Mouse (Mus musculus): ENCODE measurements at regions not wholly inside any gene's neighbourhood (a gene's known extent, or its start where the extent isn't known, plus 50 kb on each side); places are given as distances from the start of the nearest gene placed in this dataset.

DNA sequence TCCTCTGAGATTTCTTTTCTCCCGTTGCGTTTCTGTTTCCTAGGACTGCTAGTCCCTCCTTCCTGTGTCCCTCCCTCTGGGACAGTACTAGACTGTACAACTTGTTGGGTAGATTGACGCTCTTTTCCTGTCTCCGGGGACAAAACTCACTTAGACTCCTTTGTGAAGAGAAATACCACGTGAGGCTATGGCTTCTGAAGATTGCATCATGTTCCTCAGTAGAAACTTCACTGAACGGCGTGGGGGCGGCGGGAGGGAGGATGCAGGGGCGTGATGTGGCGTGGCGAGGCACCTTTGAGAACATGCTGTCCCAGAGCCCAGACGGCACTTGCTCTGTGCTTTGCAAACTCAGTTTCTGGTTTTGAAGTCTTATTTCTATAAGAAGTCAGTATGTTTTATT is 78.5 kb downstream of the Spata18 start:
- H3K4me3 ChIP-seq (ENCODE audit: insufficient read depth, low read depth, low read length): no peak overlapping the region
- no peak overlapping the region for H3K27ac ChIP-seq (ENCODE audit: insufficient read depth, low read depth, low read length)
- peaks cover 2% of the 10 kb centered on the region; the same call in 1 of the 2 replicates for H3K4me1 ChIP-seq (ENCODE audit: control insufficient read depth, insufficient read depth, low read length)
- TF ChIP-seq POLR2A (IDR thresholded peaks at IDR 0.05; ENCODE audit: insufficient read depth, low read depth, low read length) (no peak), CTCF (IDR thresholded peaks at IDR 0.05; ENCODE audit: insufficient read depth, low read depth, low read length) (no peak)
- 69% methylated on average over 13 of the region's 13 CpGs for WGBS

DNA sequence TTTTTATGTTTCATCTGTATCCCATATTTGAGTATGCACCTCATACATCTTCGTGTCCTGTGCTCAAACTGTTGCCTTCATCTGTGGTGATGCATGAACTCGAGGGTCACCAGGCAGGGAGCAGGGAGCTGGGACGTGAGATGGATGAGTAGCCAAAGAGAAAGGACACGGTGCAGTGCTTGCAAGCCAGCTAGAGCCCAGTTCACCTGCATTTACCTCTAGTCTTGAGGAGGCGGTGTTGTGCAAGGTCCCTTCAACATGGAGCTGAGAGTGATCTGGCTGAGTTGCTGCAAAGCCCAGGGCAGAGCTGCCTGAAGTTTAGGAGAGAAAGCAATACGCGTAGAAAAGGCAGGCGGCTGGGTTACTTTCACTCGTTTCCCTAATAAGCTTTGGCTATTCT is 80.2 kb downstream of the Spata18 start:
- H3K4me1 ChIP-seq (ENCODE audit: control insufficient read depth, insufficient read depth, low read length): peaks cover 2% of the 10 kb centered on the region; the same call in 1 of the 2 replicates
- no peak overlapping the region for H3K4me3 ChIP-seq (ENCODE audit: insufficient read depth, low read depth, low read length)
- 72% methylated on average over 9 of the region's 9 CpGs for WGBS
- no peak for TF ChIP-seq POLR2A (IDR thresholded peaks at IDR 0.05; ENCODE audit: insufficient read depth, low read depth, low read length)
- no peak for TF ChIP-seq CTCF (IDR thresholded peaks at IDR 0.05; ENCODE audit: insufficient read depth, low read depth, low read length)
- no peak overlapping the region for H3K27ac ChIP-seq (ENCODE audit: insufficient read depth, low read depth, low read length)

DNA sequence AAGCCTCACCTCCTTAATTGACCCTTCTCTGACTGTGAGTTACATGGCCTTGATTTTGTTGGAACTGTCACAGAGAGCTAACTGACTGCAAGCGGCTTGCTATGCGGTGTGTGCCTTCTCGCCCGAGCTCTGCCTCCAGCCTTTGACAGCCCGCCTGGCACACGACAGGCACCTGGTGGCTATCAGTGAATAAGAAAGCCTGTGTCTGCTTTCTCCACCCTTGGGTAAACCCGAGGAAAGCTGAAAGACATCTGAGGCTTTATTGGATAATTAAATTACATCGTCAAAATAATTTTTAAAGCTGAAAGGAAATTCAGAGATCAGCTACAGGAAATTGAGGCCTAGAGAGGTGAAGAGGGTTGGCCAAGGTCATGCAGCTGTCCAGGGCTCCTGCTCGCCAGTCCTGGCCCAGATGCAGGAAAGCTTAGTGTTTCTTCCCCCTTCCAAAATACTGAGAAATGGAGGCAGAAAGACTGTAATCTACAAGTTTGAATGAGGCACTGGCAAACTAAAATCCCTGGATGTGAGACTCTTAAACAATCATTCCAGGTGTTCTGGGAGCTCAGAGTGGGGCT is 80.9 kb downstream of the Spata18 start:
- 60% methylated on average over 9 of the region's 9 CpGs for WGBS
- no peak for TF ChIP-seq POLR2A (IDR thresholded peaks at IDR 0.05; ENCODE audit: insufficient read depth, low read depth, low read length)
- no peak for TF ChIP-seq CTCF (IDR thresholded peaks at IDR 0.05; ENCODE audit: insufficient read depth, low read depth, low read length)
- H3K27ac ChIP-seq (ENCODE audit: insufficient read depth, low read depth, low read length): no peak overlapping the region
- no peak overlapping the region for H3K4me3 ChIP-seq (ENCODE audit: insufficient read depth, low read depth, low read length)
- H3K4me1 ChIP-seq (ENCODE audit: control insufficient read depth, insufficient read depth, low read length): peaks cover 2% of the 10 kb centered on the region; the same call in 1 of the 2 replicates

DNA sequence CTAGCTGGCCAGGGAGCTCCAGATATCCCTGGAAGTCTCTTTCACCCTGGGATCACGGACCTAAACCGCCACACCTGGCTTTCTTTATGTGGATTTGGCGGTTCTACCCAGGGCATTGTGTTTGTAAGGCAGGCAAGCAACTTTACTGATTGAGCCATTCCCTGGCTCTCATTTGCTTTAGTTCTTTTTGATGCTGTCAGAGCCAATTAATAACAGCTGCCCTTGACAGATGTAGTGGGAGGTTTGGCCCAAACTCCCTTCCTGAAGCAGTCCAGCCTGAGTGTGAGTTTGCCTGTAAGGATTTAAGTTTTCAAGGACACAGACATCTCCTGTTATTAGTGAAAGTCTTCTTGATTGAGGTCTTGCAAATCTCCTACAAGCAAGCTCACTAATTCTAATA is 89.6 kb downstream of the Spata18 start:
- Histone ChIP-seq H3K4me3 (ENCODE audit: insufficient read depth, low read depth, low read length) (no peak overlapping the region), H3K4me1 (ENCODE audit: control insufficient read depth, insufficient read depth, low read length) (no peaks in the 10 kb centered on the region), H3K27ac (ENCODE audit: insufficient read depth, low read depth, low read length) (no peak overlapping the region)
- 82% methylated on average over 3 of the region's 3 CpGs for WGBS
- TF ChIP-seq POLR2A (IDR thresholded peaks at IDR 0.05; ENCODE audit: insufficient read depth, low read depth, low read length) (no peak), CTCF (IDR thresholded peaks at IDR 0.05; ENCODE audit: insufficient read depth, low read depth, low read length) (no peak)

DNA sequence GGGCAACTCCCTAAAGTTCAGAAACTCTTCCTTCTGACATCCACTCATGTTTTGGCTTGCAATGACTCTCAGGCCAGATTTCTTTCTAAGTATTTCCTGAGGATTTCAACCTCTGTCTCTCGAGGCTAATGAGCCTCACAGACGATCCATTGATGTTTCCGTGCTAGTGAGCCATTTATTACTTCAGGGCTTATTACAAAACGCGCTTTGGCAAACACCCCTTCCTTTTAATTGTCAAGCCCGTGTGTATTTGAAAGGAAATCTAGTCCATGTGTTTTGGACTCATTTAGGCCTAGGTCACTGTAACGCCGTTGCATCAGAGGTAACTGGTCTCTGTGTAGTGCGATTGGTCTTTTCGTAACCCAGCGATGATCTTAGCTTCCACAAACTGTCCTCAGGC is 90.3 kb downstream of the Spata18 start:
- TF ChIP-seq CTCF (IDR thresholded peaks at IDR 0.05; ENCODE audit: insufficient read depth, low read depth, low read length) (no peak), POLR2A (IDR thresholded peaks at IDR 0.05; ENCODE audit: insufficient read depth, low read depth, low read length) (no peak)
- Histone ChIP-seq H3K4me3 (ENCODE audit: insufficient read depth, low read depth, low read length) (no peak overlapping the region), H3K4me1 (ENCODE audit: control insufficient read depth, insufficient read depth, low read length) (no peaks in the 10 kb centered on the region), H3K27ac (ENCODE audit: insufficient read depth, low read depth, low read length) (no peak overlapping the region)
- WGBS: 72% methylated on average over 11 of the region's 11 CpGs

DNA sequence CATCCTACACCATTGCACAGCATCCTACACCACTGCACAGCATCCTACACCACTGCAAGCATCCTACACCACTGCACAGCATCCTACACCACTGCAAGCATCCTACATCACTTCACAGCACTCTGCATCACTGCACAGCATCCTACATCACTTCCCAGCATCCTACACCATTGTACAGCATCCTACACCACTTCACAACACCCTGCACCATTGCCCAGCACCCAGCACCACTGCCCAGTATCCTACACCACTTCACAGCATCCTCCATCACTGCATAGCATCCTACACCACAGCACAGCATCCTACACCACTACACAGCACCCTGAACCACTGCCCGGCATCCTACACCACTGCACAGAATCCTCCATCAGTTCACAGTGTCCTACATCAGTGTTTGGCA is 92.8 kb downstream of the Spata18 start:
- WGBS: 97% methylated on average over 1 of the region's 1 CpGs
- Histone ChIP-seq H3K27ac (ENCODE audit: insufficient read depth, low read depth, low read length) (no peak overlapping the region), H3K4me1 (ENCODE audit: control insufficient read depth, insufficient read depth, low read length) (no peaks in the 10 kb centered on the region), H3K4me3 (ENCODE audit: insufficient read depth, low read depth, low read length) (no peak overlapping the region)
- TF ChIP-seq POLR2A (IDR thresholded peaks at IDR 0.05; ENCODE audit: insufficient read depth, low read depth, low read length) (no peak), CTCF (IDR thresholded peaks at IDR 0.05; ENCODE audit: insufficient read depth, low read depth, low read length) (no peak)

DNA sequence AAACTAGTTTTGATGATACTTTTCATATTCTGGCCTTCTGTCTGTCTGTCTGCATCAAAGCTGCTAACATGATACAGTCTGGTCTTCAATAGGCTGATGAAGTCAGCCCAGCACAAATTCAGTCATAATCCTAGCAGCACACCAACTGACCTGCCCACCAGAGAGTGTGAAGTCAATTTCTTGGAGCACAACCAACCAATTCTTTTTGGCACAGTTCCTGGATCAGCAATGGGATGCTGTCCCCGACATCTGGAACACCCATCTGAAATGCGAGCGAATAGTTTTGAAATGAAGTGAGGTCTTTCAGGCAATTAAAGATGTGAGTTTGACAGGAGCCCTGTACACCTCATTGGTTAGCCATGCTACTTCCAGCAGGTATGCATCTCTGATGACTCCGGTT is 98.6 kb downstream of the Spata18 start:
- TF ChIP-seq CTCF (IDR thresholded peaks at IDR 0.05; ENCODE audit: insufficient read depth, low read depth, low read length) (no peak), POLR2A (IDR thresholded peaks at IDR 0.05; ENCODE audit: insufficient read depth, low read depth, low read length) (no peak)
- H3K4me3 ChIP-seq (ENCODE audit: insufficient read depth, low read depth, low read length): no peak overlapping the region
- 69% methylated on average over 4 of the region's 4 CpGs for WGBS
- H3K4me1 ChIP-seq (ENCODE audit: control insufficient read depth, insufficient read depth, low read length): peaks cover 7% of the 10 kb centered on the region
- no peak overlapping the region for H3K27ac ChIP-seq (ENCODE audit: insufficient read depth, low read depth, low read length)

DNA sequence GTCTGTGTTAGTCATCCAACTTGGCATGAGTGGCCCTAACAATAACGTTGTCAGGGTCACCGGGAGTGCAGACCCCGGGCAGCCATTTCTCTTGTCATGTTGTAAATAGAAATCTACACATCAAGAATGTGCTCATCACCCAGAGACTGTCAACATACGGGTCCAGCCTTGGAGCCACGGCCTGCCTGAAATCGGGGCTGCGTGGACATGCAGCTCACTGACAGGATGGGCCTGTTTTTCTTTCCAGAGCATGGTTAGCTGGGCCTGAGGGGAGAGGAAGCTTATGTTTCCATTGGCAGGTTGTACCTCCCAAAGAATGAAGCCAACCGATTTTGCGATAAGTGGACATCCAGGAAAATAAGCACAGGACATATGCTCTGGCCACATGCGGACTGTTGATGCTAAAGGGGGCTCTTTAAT is 101.1 kb downstream of the Spata18 start:
- 87% methylated on average over 10 of the region's 10 CpGs for WGBS
- Histone ChIP-seq H3K27ac (ENCODE audit: insufficient read depth, low read depth, low read length) (no peak overlapping the region), H3K4me3 (ENCODE audit: insufficient read depth, low read depth, low read length) (no peak overlapping the region), H3K4me1 (ENCODE audit: control insufficient read depth, insufficient read depth, low read length) (peaks cover 7% of the 10 kb centered on the region)
- TF ChIP-seq CTCF (IDR thresholded peaks at IDR 0.05; ENCODE audit: insufficient read depth, low read depth, low read length): no peak
- no peak for TF ChIP-seq POLR2A (IDR thresholded peaks at IDR 0.05; ENCODE audit: insufficient read depth, low read depth, low read length)

DNA sequence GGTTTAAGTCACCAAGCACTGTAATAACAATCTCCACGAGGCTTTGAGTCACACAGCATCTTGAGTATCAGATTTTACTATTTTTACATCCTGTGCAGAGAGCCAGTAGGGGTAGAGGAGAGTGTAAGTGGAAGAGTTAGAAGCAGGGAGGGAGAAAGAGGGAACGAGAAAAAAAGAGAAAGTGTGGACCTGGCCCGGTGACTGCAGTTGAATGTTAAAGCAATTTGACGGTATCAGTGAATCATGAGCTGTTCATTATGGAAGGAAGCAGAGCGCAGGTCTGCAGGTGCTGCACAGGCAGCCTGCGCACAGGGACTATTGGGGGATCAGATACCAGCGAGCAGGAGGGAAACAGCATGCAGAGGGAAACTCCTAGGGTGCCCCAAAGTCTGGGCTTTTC is 102.6 kb downstream of the Spata18 start:
- TF ChIP-seq CTCF (IDR thresholded peaks at IDR 0.05; ENCODE audit: insufficient read depth, low read depth, low read length) (no peak), POLR2A (IDR thresholded peaks at IDR 0.05; ENCODE audit: insufficient read depth, low read depth, low read length) (no peak)
- H3K27ac ChIP-seq (ENCODE audit: insufficient read depth, low read depth, low read length): no peak overlapping the region
- 48% methylated on average over 7 of the region's 7 CpGs for WGBS
- no peak overlapping the region for H3K4me3 ChIP-seq (ENCODE audit: insufficient read depth, low read depth, low read length)
- H3K4me1 ChIP-seq (ENCODE audit: control insufficient read depth, insufficient read depth, low read length): peaks cover 7% of the 10 kb centered on the region

DNA sequence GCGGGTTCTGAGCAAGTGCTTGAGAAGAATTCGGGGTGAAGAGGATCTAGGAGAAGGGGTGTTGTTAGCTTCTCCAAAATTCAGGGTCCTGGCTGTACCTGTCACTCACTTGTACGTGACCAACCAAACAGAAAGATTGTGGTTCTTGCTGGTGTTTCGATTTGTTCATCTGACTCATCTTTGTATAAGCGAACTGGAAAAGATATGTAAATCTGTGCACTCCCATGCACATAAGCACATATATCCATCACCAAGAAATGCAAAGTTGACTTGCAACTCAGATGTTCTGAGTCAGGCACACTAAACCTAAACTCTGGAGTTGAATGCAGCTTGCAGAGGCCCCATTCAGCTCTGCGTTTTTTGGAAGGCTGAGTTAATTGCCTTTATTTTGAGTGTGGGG is 107.4 kb downstream of the Spata18 start:
- 91% methylated on average over 6 of the region's 6 CpGs for WGBS
- Histone ChIP-seq H3K4me1 (ENCODE audit: control insufficient read depth, insufficient read depth, low read length) (peaks cover 6% of the 10 kb centered on the region), H3K27ac (ENCODE audit: insufficient read depth, low read depth, low read length) (no peak overlapping the region), H3K4me3 (ENCODE audit: insufficient read depth, low read depth, low read length) (no peak overlapping the region)
- no peak for TF ChIP-seq POLR2A (IDR thresholded peaks at IDR 0.05; ENCODE audit: insufficient read depth, low read depth, low read length)

Data from olfactory bulb, adult 2 months (tissue).